Mouse (Mus musculus): ENCODE data around the gene Crot. TPM values are rescaled to one million over a fixed set of nuclear protein-coding genes. Genes with fewer than 3 reads are reported as not detected.
"Not testable (repeated sequence)": the region's sequence is repeated elsewhere in the genome, so short reads cannot be mapped to it uniquely, and the experiment has no call there.

Gene Crot
- polyA plus RNA-seq, 1 experiment from 2014 or later: 24.3 TPM

DNA sequence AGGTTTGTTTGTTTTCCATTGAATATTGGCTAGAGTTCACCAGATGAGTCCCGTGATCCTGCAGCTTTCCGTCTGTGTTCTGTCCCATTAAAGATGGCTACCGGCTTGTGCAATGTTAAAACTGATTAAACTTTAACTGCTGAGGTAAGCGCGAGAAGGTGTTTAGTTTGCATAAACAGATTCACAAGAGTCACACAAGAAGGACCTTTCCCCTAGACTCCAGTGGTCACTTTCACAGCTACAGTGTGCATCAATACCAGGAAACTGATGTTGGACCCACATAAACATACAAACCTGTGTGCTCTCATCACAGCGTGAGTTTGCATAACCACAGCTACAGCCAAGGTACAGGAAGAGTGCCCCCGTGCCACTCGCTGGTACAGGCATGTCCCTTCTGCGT is 37.4 kb upstream of the Crot start:
- ATAC-seq (ENCODE audit: low FRiP score) (no peak), DNase-seq (ENCODE audit: low spot score) (no peak)
- H3K27ac ChIP-seq: no peak overlapping the region

DNA sequence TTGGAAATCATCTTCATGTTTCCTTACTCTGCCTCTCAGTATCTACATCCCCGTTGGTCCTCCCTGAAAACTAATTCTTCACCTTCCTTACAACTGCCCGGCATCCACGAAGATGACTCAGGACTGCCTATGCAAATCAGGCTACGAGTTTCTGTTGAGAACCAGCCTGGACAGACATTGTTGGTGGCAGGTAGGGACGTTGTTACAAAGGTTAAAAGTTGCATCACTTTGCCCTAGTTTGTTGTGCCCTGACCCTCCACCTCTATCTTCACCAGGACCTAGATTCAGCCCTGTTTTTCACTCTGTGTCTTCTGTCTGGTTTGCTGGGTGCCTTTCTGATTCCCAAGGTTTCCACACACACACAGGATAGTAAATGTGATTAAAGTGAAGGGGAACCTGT is 36.7 kb upstream of the Crot start:
- ATAC-seq (ENCODE audit: low FRiP score): no peak
- H3K4me1 ChIP-seq (replicated peaks; ENCODE audit: control insufficient read depth, insufficient read depth, low read length): no peaks in the 10 kb centered on the region
- H3K9me3 ChIP-seq (ENCODE audit: control insufficient read depth, low read length): no peaks in the 10 kb centered on the region
- WGBS: 92% methylated on average over 5 of the region's 5 CpGs
- no peak overlapping the region for H3K4me2 ChIP-seq (replicated peaks)
- H3K9ac ChIP-seq: no peak overlapping the region
- no peaks in the 10 kb centered on the region for H3K36me3 ChIP-seq (replicated peaks; ENCODE audit: control insufficient read depth, insufficient read depth)
- H3K27ac ChIP-seq: no peak overlapping the region
- H3K4me3 ChIP-seq (replicated peaks; ENCODE audit: low read length): no peak overlapping the region
- no peaks in the 10 kb centered on the region for H3K27me3 ChIP-seq (ENCODE audit: control insufficient read depth, insufficient read depth, low read length)
- no peak for DNase-seq (ENCODE audit: low spot score)

More for the DNA sequence above, 37.4 kb upstream of the Crot start:
- H3K4me2 ChIP-seq (replicated peaks): no peak overlapping the region
- H3K4me1 ChIP-seq (replicated peaks; ENCODE audit: control insufficient read depth, insufficient read depth, low read length): no peaks in the 10 kb centered on the region
- H3K9me3 ChIP-seq (ENCODE audit: control insufficient read depth, low read length): no peaks in the 10 kb centered on the region
- no peaks in the 10 kb centered on the region for H3K27me3 ChIP-seq (ENCODE audit: control insufficient read depth, insufficient read depth, low read length)
- no peak overlapping the region for H3K9ac ChIP-seq
- 93% methylated on average over 9 of the region's 9 CpGs for WGBS
- H3K4me3 ChIP-seq (replicated peaks; ENCODE audit: low read length): no peak overlapping the region
- no peaks in the 10 kb centered on the region for H3K36me3 ChIP-seq (replicated peaks; ENCODE audit: control insufficient read depth, insufficient read depth)

DNA sequence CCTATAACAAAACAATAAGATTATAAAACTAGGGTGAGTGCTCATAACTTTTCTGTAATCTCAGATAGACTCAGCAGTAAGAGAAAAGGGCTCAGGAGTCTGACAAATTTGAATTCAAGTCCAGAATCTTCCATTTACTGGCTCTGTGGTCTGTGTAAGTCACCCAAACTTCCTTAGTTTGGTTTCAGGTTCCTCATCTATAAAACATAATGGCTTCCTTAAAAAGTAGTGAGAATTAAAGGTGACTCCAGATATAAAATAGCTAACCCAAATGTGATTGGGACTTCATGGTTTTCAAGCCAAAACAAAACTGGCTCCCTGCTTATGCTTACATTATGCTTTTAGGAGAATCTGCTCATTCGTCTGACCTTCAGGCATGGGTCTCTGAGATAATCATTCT is 35.5 kb upstream of the Crot start:
- Histone ChIP-seq H3K9me3 (ENCODE audit: control insufficient read depth, low read length) (no peaks in the 10 kb centered on the region), H3K27ac (no peak overlapping the region), H3K4me1 (replicated peaks; ENCODE audit: control insufficient read depth, insufficient read depth, low read length) (no peaks in the 10 kb centered on the region), H3K36me3 (replicated peaks; ENCODE audit: control insufficient read depth, insufficient read depth) (no peaks in the 10 kb centered on the region), H3K9ac (no peak overlapping the region), H3K27me3 (ENCODE audit: control insufficient read depth, insufficient read depth, low read length) (no peaks in the 10 kb centered on the region), H3K4me2 (replicated peaks) (no peak overlapping the region), H3K4me3 (replicated peaks; ENCODE audit: low read length) (no peak overlapping the region)
- DNase-seq (ENCODE audit: low spot score) (no peak), ATAC-seq (ENCODE audit: low FRiP score) (no peak)
- 90% methylated on average over 1 of the region's 1 CpGs for WGBS

DNA sequence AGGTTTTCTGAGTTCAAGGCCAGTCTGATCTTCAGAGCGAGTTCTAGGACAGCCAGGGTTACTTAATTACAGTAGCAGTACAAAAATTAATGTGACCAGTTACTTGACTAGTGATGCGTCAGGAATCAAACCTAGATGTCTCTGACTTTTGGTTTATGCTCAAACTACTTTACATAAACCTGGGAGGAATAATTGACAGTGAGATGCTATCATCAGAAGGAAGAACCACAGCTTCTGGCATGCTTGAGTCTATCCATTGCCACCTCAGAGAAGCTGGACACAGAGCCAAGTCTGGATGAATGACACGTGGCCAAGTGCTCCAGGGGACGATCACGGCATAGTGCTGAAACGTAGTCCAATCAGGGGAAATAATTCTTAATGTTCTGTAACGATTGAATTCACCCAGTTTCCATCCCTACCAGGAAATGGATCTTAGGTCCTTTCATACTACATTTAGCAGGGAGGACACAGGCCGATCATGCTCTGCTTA is 35.0 kb upstream of the Crot start:
- Histone ChIP-seq H3K9ac (no peak overlapping the region), H3K4me2 (replicated peaks) (no peak overlapping the region), H3K27ac (no peak overlapping the region), H3K4me3 (replicated peaks; ENCODE audit: low read length) (no peak overlapping the region), H3K27me3 (ENCODE audit: control insufficient read depth, insufficient read depth, low read length) (no peaks in the 10 kb centered on the region), H3K4me1 (replicated peaks; ENCODE audit: control insufficient read depth, insufficient read depth, low read length) (no peaks in the 10 kb centered on the region), H3K36me3 (replicated peaks; ENCODE audit: control insufficient read depth, insufficient read depth) (no peaks in the 10 kb centered on the region), H3K9me3 (ENCODE audit: control insufficient read depth, low read length) (no peaks in the 10 kb centered on the region)
- ATAC-seq (ENCODE audit: low FRiP score): no peak
- no peak for DNase-seq (ENCODE audit: low spot score)
- WGBS: 89% methylated on average over 8 of the region's 8 CpGs

DNA sequence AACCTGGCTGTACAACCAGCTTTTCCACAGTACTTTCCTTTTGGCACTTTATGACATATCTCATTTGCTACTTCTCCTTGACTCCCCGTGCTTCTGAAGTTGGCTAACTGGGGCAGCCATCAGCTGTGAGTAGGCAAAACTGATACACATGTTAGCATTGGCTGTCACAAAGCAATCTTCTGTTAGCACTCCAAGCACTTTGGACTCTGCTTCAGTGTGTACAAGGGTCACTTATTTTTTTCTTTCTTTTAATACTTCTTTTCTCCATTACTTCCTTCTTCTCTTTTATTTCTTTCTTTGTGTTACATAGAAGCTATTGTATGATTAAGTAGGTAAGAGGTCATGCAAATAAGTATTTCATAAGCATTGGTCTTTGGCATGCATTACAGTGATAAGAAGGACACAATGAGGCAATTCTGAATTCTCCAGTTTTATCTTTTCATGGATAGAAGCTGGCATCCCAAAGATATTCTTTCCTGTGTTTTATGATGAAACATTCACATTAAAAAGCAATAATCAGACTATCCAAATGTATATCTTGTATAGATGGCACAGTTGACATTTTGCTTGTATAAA is 31.2 kb upstream of the Crot start:
- no peak overlapping the region for H3K4me3 ChIP-seq (replicated peaks; ENCODE audit: low read length)
- ATAC-seq (ENCODE audit: low FRiP score) (no peak), DNase-seq (ENCODE audit: low spot score) (no peak)
- H3K27ac ChIP-seq: no peak overlapping the region
- no peaks in the 10 kb centered on the region for H3K9me3 ChIP-seq (ENCODE audit: control insufficient read depth, low read length)
- no peak overlapping the region for H3K9ac ChIP-seq
- no peak overlapping the region for H3K4me2 ChIP-seq (replicated peaks)
- no peaks in the 10 kb centered on the region for H3K36me3 ChIP-seq (replicated peaks; ENCODE audit: control insufficient read depth, insufficient read depth)
- 85% methylated on average over 1 of the region's 1 CpGs for WGBS
- H3K27me3 ChIP-seq (ENCODE audit: control insufficient read depth, insufficient read depth, low read length): no peaks in the 10 kb centered on the region
- no peaks in the 10 kb centered on the region for H3K4me1 ChIP-seq (replicated peaks; ENCODE audit: control insufficient read depth, insufficient read depth, low read length)

DNA sequence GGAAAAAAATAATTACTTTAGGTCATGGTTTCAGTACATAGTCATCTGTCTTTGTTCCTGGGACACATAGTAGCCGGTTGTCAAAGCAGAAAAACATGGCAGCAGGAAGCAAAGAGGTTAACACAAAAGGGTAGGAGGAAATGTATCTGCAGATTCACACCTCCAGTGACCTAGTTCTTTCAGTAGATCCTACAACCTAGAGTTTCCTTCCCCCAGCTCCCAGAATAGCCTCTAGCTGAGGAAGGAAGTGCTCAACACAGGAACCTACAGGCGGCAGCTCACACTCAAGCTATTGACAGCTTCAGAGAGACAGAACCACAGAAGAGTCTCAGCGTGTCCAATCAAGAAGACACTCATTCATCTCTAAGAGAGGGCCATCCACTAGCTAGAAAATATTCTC is 18.2 kb upstream of the Crot start:
- no peak for ATAC-seq (ENCODE audit: low FRiP score)
- H3K27me3 ChIP-seq (ENCODE audit: control insufficient read depth, insufficient read depth, low read length): no peaks in the 10 kb centered on the region
- H3K27ac ChIP-seq: no peak overlapping the region
- no peak for DNase-seq (ENCODE audit: low spot score)
- H3K9me3 ChIP-seq (ENCODE audit: control insufficient read depth, low read length): no peaks in the 10 kb centered on the region
- H3K9ac ChIP-seq: no peak overlapping the region
- no peak overlapping the region for H3K4me3 ChIP-seq (replicated peaks; ENCODE audit: low read length)
- H3K4me2 ChIP-seq (replicated peaks): no peak overlapping the region
- no peaks in the 10 kb centered on the region for H3K36me3 ChIP-seq (replicated peaks; ENCODE audit: control insufficient read depth, insufficient read depth)
- WGBS: 72% methylated on average over 3 of the region's 3 CpGs
- H3K4me1 ChIP-seq (replicated peaks; ENCODE audit: control insufficient read depth, insufficient read depth, low read length): no peaks in the 10 kb centered on the region

DNA sequence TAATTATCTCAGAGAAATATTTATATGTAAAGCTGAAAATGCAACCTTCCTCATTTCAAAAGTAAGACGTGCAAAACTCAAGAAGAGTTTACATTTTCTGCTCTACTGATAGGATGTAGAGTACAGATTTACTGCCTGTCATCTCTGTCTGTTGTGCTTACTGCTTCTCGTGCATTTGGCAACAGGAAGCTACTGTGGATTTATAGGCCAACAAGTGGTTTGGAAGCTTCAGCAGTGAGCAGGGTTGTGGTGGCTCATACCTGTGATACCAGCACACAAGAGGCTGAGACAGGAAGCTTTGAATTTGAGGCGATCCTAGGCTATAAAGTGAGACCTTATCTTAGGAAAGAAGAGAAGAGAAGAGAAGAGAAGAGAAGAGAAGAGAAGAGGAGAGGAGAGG is 17.6 kb upstream of the Crot start:
- H3K4me1 ChIP-seq (replicated peaks; ENCODE audit: control insufficient read depth, insufficient read depth, low read length): no peaks in the 10 kb centered on the region
- ATAC-seq (ENCODE audit: low FRiP score) (no peak), DNase-seq (ENCODE audit: low spot score) (no peak)
- H3K27me3 ChIP-seq (ENCODE audit: control insufficient read depth, insufficient read depth, low read length): no peaks in the 10 kb centered on the region
- WGBS: 92% methylated on average over 3 of the region's 3 CpGs
- no peak overlapping the region for H3K4me2 ChIP-seq (replicated peaks)
- H3K9ac ChIP-seq: no peak overlapping the region
- H3K9me3 ChIP-seq (ENCODE audit: control insufficient read depth, low read length): no peaks in the 10 kb centered on the region
- no peaks in the 10 kb centered on the region for H3K36me3 ChIP-seq (replicated peaks; ENCODE audit: control insufficient read depth, insufficient read depth)
- H3K27ac ChIP-seq: no peak overlapping the region
- no peak overlapping the region for H3K4me3 ChIP-seq (replicated peaks; ENCODE audit: low read length)

DNA sequence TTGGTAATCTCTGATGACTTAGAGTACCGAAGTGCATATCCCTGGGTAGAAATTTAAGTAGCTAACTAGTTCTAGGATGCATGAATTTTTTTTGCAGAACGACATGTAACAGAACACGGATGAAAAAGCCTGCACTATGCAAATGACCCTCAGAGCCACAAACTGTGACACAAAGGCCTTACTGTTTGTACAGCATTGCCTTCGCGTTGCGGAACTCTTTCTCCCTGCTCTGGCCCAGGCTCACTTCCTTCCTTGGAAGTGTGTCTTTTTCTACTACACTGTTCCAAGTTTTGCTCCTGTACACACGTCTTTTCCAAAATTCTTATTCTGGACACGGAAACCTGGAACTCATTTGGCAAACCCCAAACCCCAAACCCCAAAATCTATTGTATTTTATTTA is 14.2 kb upstream of the Crot start:
- H3K9ac ChIP-seq: no peak overlapping the region
- peak; percentile 31; the same call in 1 of the 2 replicates for ATAC-seq (ENCODE audit: low FRiP score)
- H3K27me3 ChIP-seq (ENCODE audit: control insufficient read depth, insufficient read depth, low read length): no peaks in the 10 kb centered on the region
- H3K4me1 ChIP-seq (replicated peaks; ENCODE audit: control insufficient read depth, insufficient read depth, low read length): no peaks in the 10 kb centered on the region
- no peak for DNase-seq (ENCODE audit: low spot score)
- no peak overlapping the region for H3K27ac ChIP-seq
- no peaks in the 10 kb centered on the region for H3K36me3 ChIP-seq (replicated peaks; ENCODE audit: control insufficient read depth, insufficient read depth)
- WGBS: 58% methylated on average over 8 of the region's 8 CpGs
- no peak overlapping the region for H3K4me2 ChIP-seq (replicated peaks)
- H3K9me3 ChIP-seq (ENCODE audit: control insufficient read depth, low read length): no peaks in the 10 kb centered on the region
- no peak overlapping the region for H3K4me3 ChIP-seq (replicated peaks; ENCODE audit: low read length)

DNA sequence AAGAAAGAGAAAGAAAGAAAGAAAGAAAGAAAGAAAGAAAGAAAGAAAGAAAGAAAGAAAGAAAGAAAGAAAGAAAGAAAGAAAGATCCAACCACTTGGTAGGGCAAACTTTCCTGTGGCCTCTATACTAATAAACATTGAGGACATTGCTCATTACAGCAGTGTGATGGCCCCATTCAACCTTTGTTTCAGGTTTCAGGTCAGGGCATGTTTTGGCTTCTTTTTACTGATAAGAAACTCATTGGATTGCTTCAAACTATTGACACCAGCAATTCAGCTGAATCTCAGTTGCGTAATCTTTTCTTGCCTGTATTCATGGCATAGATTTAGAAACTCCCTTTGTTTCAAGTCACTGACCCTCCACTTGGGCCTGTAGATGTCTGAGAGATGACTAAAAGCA is 13.0 kb upstream of the Crot start:
- DNase-seq (ENCODE audit: low spot score) (no peak), ATAC-seq (ENCODE audit: low FRiP score) (no peak)
- Histone ChIP-seq H3K4me3 (replicated peaks; ENCODE audit: low read length) (no peak overlapping the region), H3K9ac (no peak overlapping the region), H3K9me3 (ENCODE audit: control insufficient read depth, low read length) (no peaks in the 10 kb centered on the region), H3K27ac (no peak overlapping the region), H3K4me1 (replicated peaks; ENCODE audit: control insufficient read depth, insufficient read depth, low read length) (no peaks in the 10 kb centered on the region), H3K36me3 (replicated peaks; ENCODE audit: control insufficient read depth, insufficient read depth) (no peaks in the 10 kb centered on the region), H3K4me2 (replicated peaks) (no peak overlapping the region), H3K27me3 (ENCODE audit: control insufficient read depth, insufficient read depth, low read length) (no peaks in the 10 kb centered on the region)
- WGBS: 93% methylated on average over 1 of the region's 1 CpGs

DNA sequence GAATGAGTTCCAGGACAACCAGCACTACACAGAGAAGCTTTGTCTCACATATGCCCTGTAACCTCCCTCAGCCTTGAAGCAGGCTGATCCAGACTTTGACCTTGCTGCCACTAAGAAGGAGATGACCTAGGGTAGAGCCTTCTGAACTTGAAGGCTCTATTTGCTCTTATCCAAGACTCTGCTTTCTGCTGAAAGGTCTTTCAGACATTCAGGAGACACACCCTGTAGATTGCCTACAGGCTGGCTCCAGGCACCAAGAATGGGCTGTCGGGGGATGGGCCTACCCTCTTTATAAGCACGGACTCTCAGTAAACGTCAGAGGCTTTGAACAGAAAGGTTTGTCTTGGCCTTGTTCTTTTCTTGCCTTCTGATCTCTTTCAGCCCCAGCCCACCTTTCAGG is 9.5 kb upstream of the Crot start:
- not testable (repeated sequence) for ATAC-seq (ENCODE audit: low FRiP score); H3K9me3 ChIP-seq (ENCODE audit: control insufficient read depth, low read length); H3K4me3 ChIP-seq (replicated peaks; ENCODE audit: low read length); H3K27me3 ChIP-seq (ENCODE audit: control insufficient read depth, insufficient read depth, low read length); H3K36me3 ChIP-seq (replicated peaks; ENCODE audit: control insufficient read depth, insufficient read depth); H3K4me1 ChIP-seq (replicated peaks; ENCODE audit: control insufficient read depth, insufficient read depth, low read length); DNase-seq (ENCODE audit: low spot score); H3K4me2 ChIP-seq (replicated peaks); H3K27ac ChIP-seq; H3K9ac ChIP-seq
- WGBS: 49% methylated on average over 3 of the region's 3 CpGs
